Mouse (Mus musculus): ENCODE measurements around the gene Aanat.

Aanat gene

GRCm38 (mm10) chr11:116586310-116586709 lies at the start of gene Aanat:
Gene Aanat, plus strand, starts transcription at chr11:116586432.
- no peak for DNase-seq (ENCODE audit: low spot score)

DNA sequence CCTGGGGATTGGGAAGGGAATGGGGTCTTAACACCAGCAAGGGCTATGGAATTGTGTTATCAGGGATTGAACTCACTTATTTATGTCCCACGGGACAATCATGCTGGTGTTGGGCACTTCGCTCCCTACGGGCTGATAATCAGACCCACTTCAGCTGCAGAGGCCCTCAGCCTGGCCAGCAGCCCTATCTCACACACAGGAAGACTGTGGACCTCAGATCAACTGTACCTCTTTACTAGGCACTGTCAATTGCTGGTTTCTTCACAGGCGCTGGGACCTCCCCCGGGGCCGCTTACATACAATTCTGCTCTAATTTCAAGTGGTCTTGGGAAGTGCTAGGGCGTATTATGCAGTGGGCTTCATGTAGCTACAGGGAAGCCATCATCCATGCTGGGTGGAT lies 49.5 kb upstream of the Aanat start:
- no peak for DNase-seq (ENCODE audit: low spot score)

- DNase-seq (ENCODE audit: low spot score): no peak
Measured at GRCm38 (mm10) chr11:116537388-116537787, 48.8 kb upstream of the Aanat start.

DNA sequence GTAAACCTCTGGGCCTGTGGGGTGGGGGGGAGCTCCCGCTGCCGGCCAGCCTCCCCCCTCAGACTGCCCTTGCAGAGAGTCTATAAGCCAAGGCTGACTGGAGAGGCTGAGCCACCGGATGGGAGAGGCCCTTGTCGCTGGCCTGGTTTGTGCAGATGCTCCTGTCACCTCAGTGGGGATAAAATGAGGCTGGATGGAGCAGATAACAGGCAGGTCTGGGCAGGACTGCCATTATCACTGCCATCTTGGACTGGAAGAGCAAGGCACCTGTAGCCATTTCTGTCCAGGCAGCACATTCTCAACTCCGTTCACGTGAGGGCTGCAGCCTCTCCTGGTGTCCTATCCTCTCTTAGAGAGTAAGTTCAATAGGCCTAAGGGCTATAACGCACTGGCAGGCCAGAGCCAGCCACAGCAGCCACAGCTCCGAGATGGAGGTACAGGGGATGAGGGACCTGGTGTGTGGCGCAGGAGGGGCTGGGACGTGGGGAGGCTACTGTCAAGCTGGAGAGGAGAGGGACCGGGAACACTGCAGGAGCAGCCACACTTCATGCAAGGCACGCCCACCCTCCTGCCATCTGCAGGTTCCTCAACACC lies 48.0 kb upstream of the Aanat start:
- no peak for DNase-seq (ENCODE audit: low spot score)

DNA sequence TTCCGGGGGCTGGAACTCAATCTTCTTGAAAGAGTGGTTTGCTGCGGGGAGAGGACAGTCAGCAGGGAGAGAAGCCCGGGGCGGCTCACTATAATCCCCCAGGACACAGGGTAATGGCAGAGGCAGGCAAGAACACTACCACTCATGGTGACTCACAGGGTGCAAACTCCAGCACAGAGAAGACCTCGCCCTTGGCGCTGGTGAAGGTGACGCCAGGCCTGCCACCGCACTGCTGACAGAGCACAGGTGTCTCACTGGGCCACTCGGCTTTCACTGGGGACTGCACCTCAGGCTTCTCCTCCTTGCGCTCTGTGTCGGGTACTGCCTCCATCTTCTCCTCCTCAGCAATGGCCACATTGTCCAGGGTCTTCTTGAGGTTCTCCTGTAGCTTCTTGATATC lies 45.0 kb upstream of the Aanat start:
- no peak for DNase-seq (ENCODE audit: low spot score)

- peak; percentile 43 for DNase-seq (ENCODE audit: low spot score)
Measured at GRCm38 (mm10) chr11:116543110-116543509, 43.1 kb upstream of the Aanat start.

- no peak for DNase-seq (ENCODE audit: low spot score)
Measured at GRCm38 (mm10) chr11:116547296-116548060, 38.8 kb upstream of the Aanat start.

GRCm38 (mm10) chr11:116548780-116549179 lies 37.5 kb upstream of the Aanat start:
- DNase-seq (ENCODE audit: low spot score): no peak

DNA sequence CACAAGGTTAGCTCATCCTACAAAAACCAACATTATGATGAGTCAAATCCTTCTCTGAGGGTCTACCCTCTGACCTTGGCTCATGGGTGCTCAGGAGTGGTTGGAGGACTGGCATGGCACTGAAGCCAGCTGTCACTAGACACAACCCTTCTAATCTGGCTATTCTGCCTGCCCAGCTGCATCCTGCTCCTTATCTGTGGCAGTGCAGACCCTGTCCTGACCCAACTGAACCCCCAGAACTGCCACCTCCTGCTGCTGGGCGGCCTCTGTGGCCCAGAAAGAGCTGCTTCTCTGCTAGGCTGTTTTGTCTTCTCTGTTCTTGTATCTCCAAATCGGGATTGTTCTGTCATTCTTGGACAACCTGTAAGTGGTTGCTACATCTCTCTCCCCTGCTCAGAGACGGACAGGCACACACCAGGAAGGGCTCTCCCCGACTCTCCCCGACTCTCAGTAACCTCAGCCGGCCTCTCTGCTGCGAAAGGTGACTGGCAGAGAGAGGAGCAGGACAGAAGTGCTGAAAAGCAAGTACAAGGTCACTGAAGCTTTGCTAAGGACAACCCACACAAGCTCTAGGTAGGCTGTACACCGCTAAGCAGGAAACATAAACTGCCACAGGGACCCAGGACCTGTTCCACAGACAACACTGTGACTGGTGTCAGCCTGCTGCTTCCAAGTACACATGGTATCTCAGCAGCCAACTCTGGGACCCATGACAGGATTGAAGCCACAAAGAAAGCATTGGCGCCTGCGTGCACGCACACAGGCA lies 36.8 kb upstream of the Aanat start:
- DNase-seq (ENCODE audit: low spot score): no peak

GRCm38 (mm10) chr11:116550748-116551147 lies 35.5 kb upstream of the Aanat start:
- no peak for DNase-seq (ENCODE audit: low spot score)

DNA sequence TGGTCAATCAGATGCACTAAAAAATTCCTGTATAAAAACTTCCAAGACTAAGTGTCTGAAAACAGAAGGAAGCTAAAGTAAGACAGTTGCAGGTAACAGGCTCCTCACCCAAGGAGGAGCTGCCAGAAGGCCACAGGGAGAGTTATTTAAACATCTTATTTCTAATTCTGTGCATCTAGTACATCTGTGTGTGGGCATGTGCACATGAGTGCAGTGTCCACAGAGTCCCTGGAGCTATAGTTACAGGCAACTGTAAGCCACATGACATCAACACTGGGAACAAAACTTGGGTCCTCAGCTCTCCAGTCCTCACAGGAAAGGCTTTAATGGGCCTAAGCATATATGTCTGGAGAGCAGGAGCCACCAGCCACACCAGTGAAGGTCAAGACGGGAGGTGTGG lies 34.0 kb upstream of the Aanat start:
- no peak for DNase-seq (ENCODE audit: low spot score)

- no peak for DNase-seq (ENCODE audit: low spot score)
Measured at GRCm38 (mm10) chr11:116554171-116554878, 31.9 kb upstream of the Aanat start.

DNA sequence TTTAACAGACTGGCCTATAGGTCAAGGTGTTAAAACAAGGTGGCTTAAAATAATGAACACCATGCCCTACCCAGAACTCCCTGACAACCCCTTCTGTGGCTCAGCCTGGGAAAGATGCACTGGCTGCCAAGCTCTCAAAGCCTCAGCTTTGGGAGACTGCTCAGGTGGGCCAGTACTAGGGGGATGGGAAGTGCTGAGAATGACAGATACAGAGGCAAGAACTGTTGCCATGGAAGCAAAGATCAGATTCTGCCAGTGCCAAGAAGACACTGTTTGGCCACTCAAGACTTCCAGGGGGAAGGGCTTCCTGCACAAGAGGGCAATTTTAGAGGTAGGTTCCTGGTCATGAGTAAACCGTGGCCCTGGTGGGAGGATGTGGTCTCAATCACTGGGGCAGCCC lies 30.7 kb upstream of the Aanat start:
- DNase-seq (ENCODE audit: low spot score): no peak

DNA sequence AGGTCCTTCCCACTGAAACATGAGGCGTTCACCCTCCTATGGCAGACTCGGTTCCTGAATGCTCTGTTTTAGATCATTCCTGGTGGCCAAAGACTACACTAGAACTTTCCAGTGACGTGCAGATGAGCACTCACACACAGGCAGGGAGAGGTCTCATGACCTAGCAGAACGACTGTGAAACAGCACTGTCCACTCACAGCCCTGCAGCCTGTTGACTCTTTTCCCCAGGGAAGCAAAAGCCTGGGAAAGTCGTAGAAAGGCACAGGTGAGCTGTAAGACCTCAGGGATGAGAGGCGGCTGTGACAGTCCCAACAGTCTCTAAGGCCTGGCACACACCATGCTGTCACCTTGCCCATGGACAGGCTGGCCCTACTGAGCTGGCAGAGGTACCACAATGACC lies 29.9 kb upstream of the Aanat start:
- DNase-seq (ENCODE audit: low spot score): no peak

DNA sequence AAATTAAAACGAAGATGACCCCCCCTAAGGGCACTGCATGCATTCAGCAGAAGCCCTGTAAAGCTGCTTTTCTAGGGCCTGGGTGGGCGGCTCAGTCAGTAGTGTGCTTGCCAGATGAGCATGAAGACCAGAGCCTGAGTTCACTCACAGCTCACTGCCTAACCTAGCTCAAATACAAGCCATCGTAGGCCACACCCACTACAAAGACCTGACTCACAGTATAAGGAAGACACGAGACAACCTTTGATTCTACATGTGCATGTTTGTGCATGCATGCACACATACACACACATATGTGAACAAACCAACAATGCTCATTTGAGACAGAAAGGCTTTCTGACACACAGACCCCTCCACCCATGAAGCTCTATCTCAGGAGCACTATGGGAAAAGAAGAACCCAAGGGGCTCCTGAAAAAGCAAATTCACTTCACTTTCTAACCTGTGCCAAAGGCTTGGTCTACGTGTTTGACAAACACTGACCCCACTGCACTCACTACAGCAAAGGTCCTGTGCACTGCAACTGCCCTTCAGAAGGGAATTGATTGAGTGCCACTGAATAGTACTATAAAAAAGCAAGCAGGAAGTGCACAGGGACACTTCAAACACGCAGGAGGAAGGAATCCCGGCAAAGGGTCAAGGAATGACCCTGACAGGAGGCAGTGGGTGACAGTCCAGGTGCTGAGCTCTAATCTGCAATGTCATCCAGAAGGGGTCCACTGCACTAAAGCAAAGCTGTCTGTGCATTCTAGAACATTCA lies 20.8 kb upstream of the Aanat start:
- no peak for DNase-seq (ENCODE audit: low spot score)

DNA sequence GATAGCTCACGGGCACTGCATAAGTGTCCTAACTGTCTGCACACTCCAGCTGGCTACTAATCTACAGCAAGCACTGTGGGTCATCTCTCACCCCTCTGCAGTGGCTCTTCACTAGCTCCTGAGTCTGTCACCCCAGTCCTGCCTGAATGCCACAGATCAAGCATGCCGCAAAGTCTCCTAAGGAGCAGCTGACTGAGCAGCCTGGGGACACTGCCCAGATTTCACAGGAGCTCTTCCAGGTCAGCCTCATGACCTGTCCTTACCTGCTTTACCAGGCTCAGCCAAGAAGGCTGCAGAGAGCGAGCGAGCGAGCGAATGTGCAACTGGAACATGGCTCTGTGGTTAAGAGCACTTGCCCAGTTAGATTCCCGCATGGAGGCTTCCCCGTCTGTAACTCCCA lies 18.7 kb upstream of the Aanat start:
- no peak for DNase-seq (ENCODE audit: low spot score)

GRCm38 (mm10) chr11:116570821-116571220 lies 15.4 kb upstream of the Aanat start:
- no peak for DNase-seq (ENCODE audit: low spot score)

- no peak for DNase-seq (ENCODE audit: low spot score)
Measured at GRCm38 (mm10) chr11:116571767-116572679, 14.2 kb upstream of the Aanat start.

GRCm38 (mm10) chr11:116572756-116573543 lies 13.3 kb upstream of the Aanat start:
- peak; percentile 35 for DNase-seq (ENCODE audit: low spot score)

DNA sequence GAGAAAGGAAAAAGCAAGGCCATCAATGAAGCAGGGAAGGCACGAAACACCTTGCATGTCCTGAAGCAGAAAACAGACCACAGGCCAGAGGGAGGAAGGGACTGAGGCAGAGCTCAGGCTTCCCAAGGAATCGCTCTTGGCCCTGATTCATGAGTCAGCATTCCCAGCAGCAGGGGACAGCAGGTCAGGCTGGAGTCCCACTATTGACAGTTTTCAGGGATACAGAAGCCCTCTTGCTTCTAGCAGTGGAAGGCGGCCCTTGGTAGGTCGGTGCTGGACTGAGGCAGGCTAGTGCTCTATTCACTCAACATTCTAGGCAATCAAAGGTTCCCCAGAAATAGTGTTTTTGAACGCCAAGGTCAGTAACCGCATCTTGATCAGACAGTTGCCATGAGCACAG lies 11.7 kb upstream of the Aanat start:
- DNase-seq (ENCODE audit: low spot score): no peak

All from layer of hippocampus, adult 11-12 months (tissue).